Mouse (Mus musculus) stomach, embryonic 15.5 days (tissue): Measurements from ENCODE around the gene Gm44502. TPM values are rescaled to one million over a fixed set of nuclear protein-coding genes. Genes with fewer than 3 reads are reported as not detected.

Source experiments
- ATAC-seq: fragments of 200-750 bp; cut with Nextera tagmentation; 2 replicates; pipeline ENCODE4 v1.8.0; 2017; ENCODE audit warnings: low read depth, moderate number of reproducible peaks, moderate TSS enrichment; ENCODE audit not compliant: insufficient read depth, low FRiP score
- H3K27ac ChIP-seq: fragments of 300-500 bp; sonication (generic); 2 replicates; pipeline ENCODE4 v1.5.1; 2015; ENCODE audit warnings: mild to moderate bottlenecking, inconsistent platforms
- H3K27me3 ChIP-seq: fragments of 300-500 bp; sonication (generic); replicated peaks from 2 replicates; pipeline ENCODE4 v1.6.1; 2015; ENCODE audit warnings: inconsistent platforms
- H3K36me3 ChIP-seq: fragments of 300-500 bp; sonication (generic); 2 replicates; pipeline ENCODE4 v1.6.1; 2015; ENCODE audit warnings: inconsistent platforms
- H3K4me1 ChIP-seq: fragments of 300-500 bp; sonication (generic); 2 replicates; pipeline ENCODE4 v1.6.1; 2015; ENCODE audit warnings: inconsistent platforms
- H3K4me2 ChIP-seq: fragments of 300-500 bp; sonication (generic); 2 replicates; pipeline ENCODE4 v1.6.1; 2015; ENCODE audit warnings: mild to moderate bottlenecking, inconsistent platforms
- H3K4me3 ChIP-seq: fragments of 300-500 bp; sonication (generic); replicated peaks from 2 replicates; pipeline ENCODE4 v1.5.1; 2015; ENCODE audit warnings: inconsistent platforms
- H3K9ac ChIP-seq: fragments of 300-500 bp; sonication (generic); 2 replicates; pipeline ENCODE4 v1.6.1; 2015; ENCODE audit warnings: inconsistent platforms
- H3K9me3 ChIP-seq: fragments of 300-500 bp; sonication (generic); 2 replicates; pipeline ENCODE4 v1.6.1; 2016; ENCODE audit warnings: inconsistent platforms
- WGBS: fragments of 180-500 bp; shearing (Covaris S2); methylation state at CpG from one replicate; pipeline ENCODE4 v1.1.7; 2015; 5-methylcytosine and 5-hydroxymethylcytosine counted together
- polyA plus RNA-seq: library from polyadenylated mRNA; unstranded; fragments of >200 nt; fragmentation: Nextera tagmentation; extraction: Ambion mirVana; gene quantifications from 2 replicates; pipeline ENCODE4 v1.2.1, GENCODE M21; 2015

Gm44502 gene
- polyA plus RNA-seq, 1 experiment from 2014 or later: not detected

DNA sequence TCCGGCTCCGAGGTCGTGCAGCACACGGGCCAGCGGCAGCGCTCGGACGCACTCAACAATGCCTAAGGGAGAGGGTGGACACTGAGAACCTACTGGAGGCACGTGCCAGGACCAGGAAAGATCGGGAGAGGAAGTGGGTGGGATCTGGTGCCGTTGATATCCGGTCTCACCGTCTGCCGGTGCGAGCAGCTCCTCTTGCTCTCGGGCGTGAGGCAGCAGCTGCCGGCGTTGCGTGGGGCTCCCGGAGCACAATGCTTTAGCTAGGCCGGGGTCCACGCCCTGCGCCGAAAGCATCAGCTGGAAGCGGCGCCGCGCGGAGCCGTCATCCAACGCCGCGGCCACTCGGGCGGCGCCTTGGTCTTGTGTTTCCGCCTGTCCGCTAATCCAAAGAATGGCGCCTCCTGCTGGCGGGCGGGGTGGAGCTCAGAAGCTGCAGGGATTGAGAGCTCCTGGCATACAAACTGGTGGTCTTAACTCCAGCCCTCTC is 55.7 kb downstream of the Gm44502 start, which contains the start of gene Sco2:
Sco2 (minus strand) TSS at position 85 of the 487 bp plus-strand sequence.
- Histone ChIP-seq H3K9me3 (no peaks in the 10 kb centered on the region), H3K4me3 (peak within 1 kb of the TSS; percentile 83), H3K36me3 (peaks cover 36% of the 10 kb centered on the region), H3K27ac (peak within 1 kb of the TSS; percentile 94), H3K4me2 (peak within 1 kb of the TSS; percentile 91), H3K4me1 (peaks cover 16% of the 10 kb centered on the region), H3K27me3 (peaks cover 28% of the 10 kb centered on the region), H3K9ac (peak within 1 kb of the TSS; percentile 80)
- peak; percentile 84 for ATAC-seq
- 0% methylated on average over 42 of the region's 42 CpGs for WGBS

DNA sequence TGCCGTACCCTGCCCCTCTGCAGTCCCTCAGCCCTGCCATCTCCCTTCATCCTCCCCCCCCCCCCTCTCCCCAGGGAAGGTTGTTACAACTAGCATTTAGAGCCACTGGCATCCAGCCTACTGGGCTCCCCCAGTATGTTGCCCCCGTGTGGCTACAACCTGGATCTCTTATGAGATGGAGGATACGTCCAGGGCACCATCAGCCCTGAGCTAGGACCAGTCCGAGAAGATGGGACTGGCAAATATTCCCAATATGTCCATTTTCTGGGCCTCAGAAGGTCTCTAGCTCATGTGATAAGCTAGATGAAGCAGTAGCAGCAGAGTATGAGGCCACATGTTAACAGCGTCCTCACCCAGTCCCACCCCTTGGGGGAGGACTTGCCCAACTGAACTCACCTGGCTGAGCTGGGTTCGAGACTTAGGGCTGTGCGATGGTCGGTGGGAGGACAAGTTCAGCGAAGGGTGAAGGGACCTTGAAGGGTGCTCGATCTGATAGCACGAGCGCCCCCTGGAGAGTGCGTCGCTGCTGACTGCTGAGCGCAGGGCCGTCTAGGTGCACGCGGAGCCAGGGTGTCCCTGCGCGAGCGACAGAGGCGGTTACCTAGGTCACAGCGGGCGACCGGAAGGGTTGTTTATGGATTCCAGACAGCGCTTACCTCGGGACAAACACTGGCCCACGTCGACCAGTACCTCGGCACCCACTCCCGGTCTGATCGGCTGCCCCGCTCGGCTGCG is 56.3 kb downstream of the Gm44502 start:
- WGBS: under 1% methylated on average over 35 of the region's 35 CpGs
- ATAC-seq: peak; percentile 84
- Histone ChIP-seq H3K27me3 (peaks cover 22% of the 10 kb centered on the region), H3K4me1 (peaks cover 12% of the 10 kb centered on the region), H3K27ac (peak overlapping the region; percentile 94), H3K4me3 (peak overlapping the region; percentile 83), H3K9ac (peak overlapping the region; percentile 80), H3K9me3 (no peaks in the 10 kb centered on the region), H3K4me2 (peak overlapping the region; percentile 91), H3K36me3 (peaks cover 42% of the 10 kb centered on the region)

DNA sequence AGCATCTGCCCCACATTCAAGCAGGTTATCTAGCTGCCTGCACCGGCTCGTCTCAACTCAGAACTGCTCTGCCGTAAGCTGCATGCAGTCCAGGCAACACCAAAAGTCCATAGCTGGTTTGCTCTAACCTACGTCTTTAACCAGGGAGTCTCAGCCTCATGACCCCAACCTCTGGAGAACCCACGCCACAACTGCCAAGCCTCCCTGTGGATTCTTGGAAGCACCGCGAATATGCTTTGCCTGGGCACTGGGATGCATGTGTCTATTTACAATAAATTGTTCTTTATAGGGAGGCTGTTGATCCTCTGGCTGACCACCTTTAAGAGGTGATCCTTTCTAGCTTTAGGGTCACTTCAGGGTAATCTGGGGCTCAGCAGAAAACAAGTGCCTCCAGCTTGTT is 57.0 kb downstream of the Gm44502 start:
- ATAC-seq: no peak
- peak overlapping the region; percentile 9; the same call in 1 of the 2 replicates for H3K27ac ChIP-seq
- H3K4me3 ChIP-seq: peak overlapping the region; percentile 83; the same call in 1 of the 2 replicates
- H3K36me3 ChIP-seq: peaks cover 49% of the 10 kb centered on the region
- peaks cover 16% of the 10 kb centered on the region for H3K27me3 ChIP-seq
- H3K4me2 ChIP-seq: peak overlapping the region; percentile 91; the same call in 1 of the 2 replicates
- no peak overlapping the region for H3K9ac ChIP-seq
- peaks cover 12% of the 10 kb centered on the region for H3K4me1 ChIP-seq
- H3K9me3 ChIP-seq: no peaks in the 10 kb centered on the region
- WGBS: 79% methylated on average over 7 of the region's 7 CpGs

DNA sequence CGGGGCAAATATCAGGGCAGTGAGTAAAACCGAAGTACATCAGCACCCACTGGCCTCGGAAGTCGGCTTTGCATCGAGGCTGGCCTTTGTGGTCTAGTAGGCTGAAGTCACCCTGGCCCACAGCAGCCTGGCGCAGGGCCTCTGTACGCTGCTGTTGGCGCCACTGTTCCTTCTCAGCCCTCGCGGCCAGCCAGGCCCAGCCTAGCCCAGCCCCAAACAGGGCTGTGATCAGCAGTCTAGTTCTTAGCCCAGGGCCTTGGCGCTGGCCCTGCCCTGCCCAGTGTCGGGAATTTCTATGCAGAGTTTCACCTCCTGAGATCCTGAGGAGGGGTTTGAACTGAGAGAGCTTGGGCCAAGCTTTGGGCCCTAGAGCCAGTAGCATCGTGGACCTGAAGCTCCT is 57.4 kb downstream of the Gm44502 start:
- H3K36me3 ChIP-seq: peaks cover 52% of the 10 kb centered on the region

More for the DNA sequence above, 57.4 kb downstream of the Gm44502 start:
- peaks cover 12% of the 10 kb centered on the region for H3K4me1 ChIP-seq
- H3K4me2 ChIP-seq: no peak overlapping the region
- peak overlapping the region; percentile 9; the same call in 1 of the 2 replicates for H3K27ac ChIP-seq
- no peaks in the 10 kb centered on the region for H3K9me3 ChIP-seq
- ATAC-seq: no peak
- 87% methylated on average over 13 of the region's 13 CpGs for WGBS
- no peak overlapping the region for H3K4me3 ChIP-seq
- H3K27me3 ChIP-seq: peaks cover 11% of the 10 kb centered on the region; the same call in 1 of the 2 replicates
- H3K9ac ChIP-seq: no peak overlapping the region

Other genes starting within 250 kb of the Gm44502 start
- gene Plxnb2, start 248.9 kb downstream of the Gm44502 start, polyA plus RNA-seq: 128 and 129 TPM in 2 replicates
- gene Dennd6b, start 233.2 kb downstream of the Gm44502 start, polyA plus RNA-seq: 12.5 and 14.9 TPM in 2 replicates
- gene Ppp6r2, start 218.1 kb downstream of the Gm44502 start, polyA plus RNA-seq: 25.4 and 28.5 TPM in 2 replicates
- 45.3 and 45.9 TPM in 2 replicates for gene Sbf1, start 114.4 kb downstream of the Gm44502 start, polyA plus RNA-seq
- gene Adm2, start 107.0 kb downstream of the Gm44502 start, polyA plus RNA-seq: 0.76 and 1.1 TPM in 2 replicates
- gene Miox, start 95.3 kb downstream of the Gm44502 start, polyA plus RNA-seq: 0.53 and 0.71 TPM in 2 replicates
- gene Lmf2, start 74.0 kb downstream of the Gm44502 start, polyA plus RNA-seq: 57.3 and 62.3 TPM in 2 replicates
- gene Ncaph2, start 74.0 kb downstream of the Gm44502 start, polyA plus RNA-seq: 127 and 141 TPM in 2 replicates
- gene Sco2, start 55.9 kb downstream of the Gm44502 start, polyA plus RNA-seq: 6.7 and 7.3 TPM in 2 replicates
- gene Tymp, start 52.7 kb downstream of the Gm44502 start, polyA plus RNA-seq: 1.3 and 1.5 TPM in 2 replicates
- gene Odf3b, start 50.4 kb downstream of the Gm44502 start, polyA plus RNA-seq: 0.48 and 0.84 TPM in 2 replicates
- gene Klhdc7b, start 44.8 kb downstream of the Gm44502 start, polyA plus RNA-seq: not detected in 2 replicates
- gene Syce3, start 19.2 kb downstream of the Gm44502 start, polyA plus RNA-seq: not detected in 2 replicates
- 0.63 and 0.66 TPM in 2 replicates for gene Cpt1b, start 3.8 kb downstream of the Gm44502 start, polyA plus RNA-seq
- 3.6 and 4.2 TPM in 2 replicates for gene C730034F03Rik, start 107 bp downstream of the Gm44502 start, polyA plus RNA-seq
- gene Chkb, start 212 bp upstream of the Gm44502 start, polyA plus RNA-seq: 51.3 and 55.5 TPM in 2 replicates
- 3.7 and 3.8 TPM in 2 replicates for gene Mapk8ip2, start 24.2 kb upstream of the Gm44502 start, polyA plus RNA-seq
- gene Arsa, start 47.7 kb upstream of the Gm44502 start, polyA plus RNA-seq: 18.8 TPM in 2 replicates
- 1.7 and 1.9 TPM in 2 replicates for gene Shank3, start 69.9 kb upstream of the Gm44502 start, polyA plus RNA-seq
- gene Acr, start 138.6 kb upstream of the Gm44502 start, polyA plus RNA-seq: 0.14 and 0.23 TPM in 2 replicates
- 34.6 and 37.6 TPM in 2 replicates for gene Rabl2, start 162.2 kb upstream of the Gm44502 start, polyA plus RNA-seq